Mouse (Mus musculus) lung, embryonic 15.5 days (tissue): Measurements from ENCODE around the gene Smpdl3b. TPM values are rescaled to one million over a fixed set of nuclear protein-coding genes. Genes with fewer than 3 reads are reported as not detected.

Experiments used
- ATAC-seq: fragments of 200-750 bp; cut with Nextera tagmentation; 2 replicates; pipeline ENCODE4 v1.8.0; 2017; ENCODE audit warnings: moderate number of reproducible peaks, borderline replicate concordance; ENCODE audit not compliant: low FRiP score, low TSS enrichment; ENCODE audit errors: extremely low read depth
- H3K27ac ChIP-seq: fragments of 300-500 bp; sonication (generic); 2 replicates; pipeline ENCODE4 v1.5.1; 2015; ENCODE audit warnings: moderate library complexity, mild to moderate bottlenecking, inconsistent platforms
- H3K27me3 ChIP-seq: fragments of 300-500 bp; sonication (generic); 2 replicates; pipeline ENCODE4 v1.6.1; 2015; ENCODE audit warnings: inconsistent platforms
- H3K36me3 ChIP-seq: fragments of 300-500 bp; sonication (generic); 2 replicates; pipeline ENCODE4 v1.6.1; 2015; ENCODE audit warnings: inconsistent platforms
- H3K4me1 ChIP-seq: fragments of 300-500 bp; sonication (generic); 2 replicates; pipeline ENCODE4 v1.6.1; 2015; ENCODE audit warnings: inconsistent platforms
- H3K4me2 ChIP-seq: fragments of 300-500 bp; sonication (generic); 2 replicates; pipeline ENCODE4 v1.6.1; 2015; ENCODE audit warnings: inconsistent platforms, mild to moderate bottlenecking, moderate library complexity
- H3K4me3 ChIP-seq: fragments of 300-500 bp; sonication (generic); 2 replicates; pipeline ENCODE4 v1.5.1; 2015; ENCODE audit warnings: mild to moderate bottlenecking, inconsistent platforms
- H3K9ac ChIP-seq: fragments of 300-500 bp; sonication (generic); 2 replicates; pipeline ENCODE4 v1.6.1; 2015; ENCODE audit warnings: inconsistent platforms
- H3K9me3 ChIP-seq: fragments of 300-500 bp; sonication (generic); 2 replicates; pipeline ENCODE4 v1.6.1; 2016; ENCODE audit warnings: inconsistent platforms
- WGBS: fragments of 180-500 bp; shearing (Covaris S2); methylation state at CpG from one replicate; pipeline ENCODE4 v1.1.7; 2015; 5-methylcytosine and 5-hydroxymethylcytosine counted together
- polyA plus RNA-seq: library from polyadenylated mRNA; unstranded; fragments of >200 nt; fragmentation: Nextera tagmentation; extraction: Ambion mirVana; gene quantifications from 2 replicates; pipeline ENCODE4 v1.2.1, GENCODE M21; 2015

The Smpdl3b gene
- polyA plus RNA-seq, 1 experiment from 2014 or later, result 6.4 TPM

DNA sequence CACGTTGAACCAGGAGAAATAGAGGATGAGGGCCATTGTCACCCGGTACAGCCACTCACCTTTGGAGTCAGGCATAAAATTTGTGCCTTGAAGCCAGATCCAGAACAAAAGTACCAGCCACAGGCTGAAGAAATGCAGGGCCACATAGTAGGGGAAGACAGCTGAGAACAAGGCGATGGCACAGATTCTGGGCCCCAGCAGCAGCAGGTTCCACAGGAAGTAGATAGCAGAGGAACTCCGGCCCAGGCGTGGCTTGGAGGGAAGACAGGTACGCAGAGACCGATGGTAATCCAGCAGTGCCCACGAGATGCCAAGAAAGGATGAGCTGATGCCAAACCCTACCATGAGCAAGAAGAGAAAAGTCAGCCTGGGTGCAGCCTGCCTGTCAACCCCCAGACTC, 28.8 kb downstream of the Smpdl3b start:
- Histone ChIP-seq H3K4me2 (no peak overlapping the region), H3K36me3 (no peaks in the 10 kb centered on the region), H3K4me3 (no peak overlapping the region), H3K9ac (no peak overlapping the region), H3K27ac (no peak overlapping the region), H3K4me1 (peaks cover 7% of the 10 kb centered on the region), H3K27me3 (no peaks in the 10 kb centered on the region), H3K9me3 (no peaks in the 10 kb centered on the region)
- WGBS, result 88% methylated on average over 8 of the region's 8 CpGs
- no peak for ATAC-seq

DNA sequence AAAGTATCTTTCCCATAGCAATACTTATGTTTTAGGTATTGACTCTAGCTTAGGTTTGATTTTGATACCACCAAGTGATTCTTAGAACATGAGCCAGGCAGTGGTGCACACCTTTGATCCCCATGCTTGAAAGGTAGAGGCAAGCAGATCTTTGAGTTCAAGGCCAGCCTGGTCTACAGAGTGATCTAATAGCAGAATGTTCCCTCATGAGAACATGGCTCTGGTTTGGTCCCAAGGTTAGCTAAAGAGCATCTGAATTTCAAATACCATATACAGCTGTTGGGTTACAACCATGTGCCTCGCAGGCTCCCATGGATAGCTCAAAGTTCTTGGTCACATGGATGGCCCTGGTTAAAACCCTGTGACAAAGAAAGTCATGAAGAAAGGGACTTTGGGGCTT, 38.8 kb downstream of the Smpdl3b start:
- Histone ChIP-seq H3K9me3 (no peaks in the 10 kb centered on the region), H3K36me3 (peaks cover 47% of the 10 kb centered on the region), H3K4me2 (no peak overlapping the region), H3K27me3 (no peaks in the 10 kb centered on the region), H3K4me3 (no peak overlapping the region), H3K9ac (no peak overlapping the region), H3K4me1 (no peaks in the 10 kb centered on the region), H3K27ac (no peak overlapping the region)
- WGBS, result 97% methylated on average over 1 of the region's 1 CpGs
- no peak for ATAC-seq

DNA sequence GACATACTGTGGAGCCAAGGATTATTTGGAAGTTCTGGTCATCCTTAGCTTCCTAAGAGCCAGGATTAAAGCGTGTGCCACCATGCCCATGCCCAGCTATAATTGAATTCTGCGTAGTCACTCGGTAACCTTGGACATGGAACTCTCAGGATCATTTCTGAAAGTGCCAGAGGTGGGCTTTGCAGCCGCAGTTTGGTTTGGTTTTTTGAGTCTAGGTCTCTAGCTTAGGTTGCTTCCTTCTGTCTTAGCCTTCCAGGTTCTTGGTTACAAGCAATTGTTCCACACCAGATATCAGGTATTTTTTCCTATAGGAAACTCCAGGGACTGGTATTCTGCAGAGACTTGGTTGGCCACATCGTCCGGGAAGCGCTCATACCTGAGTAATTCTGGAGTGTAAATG, 43.9 kb downstream of the Smpdl3b start:
- Histone ChIP-seq H3K27ac (no peak overlapping the region), H3K36me3 (peaks cover 59% of the 10 kb centered on the region), H3K9ac (no peak overlapping the region), H3K4me1 (no peaks in the 10 kb centered on the region), H3K4me3 (no peak overlapping the region), H3K27me3 (no peaks in the 10 kb centered on the region), H3K4me2 (no peak overlapping the region), H3K9me3 (no peaks in the 10 kb centered on the region)
- 90% methylated on average over 7 of the region's 7 CpGs for WGBS
- no peak for ATAC-seq

DNA sequence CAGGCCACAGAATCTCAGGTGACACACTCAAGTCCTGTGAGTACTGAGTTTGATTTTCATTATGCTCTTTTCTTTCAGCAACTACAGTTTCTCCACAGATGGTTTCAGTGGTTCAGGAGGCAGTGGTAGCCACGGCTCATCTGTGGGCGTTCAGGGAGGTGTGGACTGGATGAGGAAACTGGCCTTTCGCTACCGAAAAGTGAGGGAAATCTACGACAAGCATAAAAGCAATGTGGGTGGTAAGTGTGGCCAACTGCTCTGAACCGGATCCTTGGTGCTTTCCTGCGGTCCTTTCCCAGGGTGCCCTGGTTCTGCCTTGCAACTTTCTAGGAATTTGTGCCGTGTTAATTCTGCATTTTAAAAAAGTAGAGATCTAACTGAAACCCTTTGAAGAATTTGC, 50.2 kb downstream of the Smpdl3b start:
- ATAC-seq, result no peak

DNA sequence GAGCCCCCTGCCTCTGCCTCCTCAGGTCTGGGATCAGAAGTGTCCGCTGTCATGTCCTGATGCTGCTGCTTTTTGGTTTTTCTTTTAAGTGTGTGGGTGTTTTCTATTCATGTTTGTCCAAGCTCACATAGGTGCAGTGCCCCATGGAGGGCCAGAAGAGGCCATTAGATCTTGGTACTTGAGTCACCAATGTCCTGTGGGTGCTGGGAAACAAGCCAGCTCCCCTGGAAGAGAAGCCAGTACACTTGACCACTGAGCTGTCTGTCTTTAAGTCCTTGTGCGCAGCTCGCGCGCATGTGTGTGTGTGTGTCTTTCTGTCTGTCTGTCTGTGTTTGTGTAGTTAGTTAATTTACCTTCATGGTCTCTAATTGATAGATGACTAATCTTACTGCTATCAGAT, 55.0 kb downstream of the Smpdl3b start:
- Histone ChIP-seq H3K9ac (no peak overlapping the region), H3K4me2 (no peak overlapping the region), H3K9me3 (no peaks in the 10 kb centered on the region), H3K4me1 (no peaks in the 10 kb centered on the region), H3K4me3 (no peak overlapping the region), H3K27me3 (no peaks in the 10 kb centered on the region), H3K27ac (no peak overlapping the region), H3K36me3 (peaks cover 82% of the 10 kb centered on the region)
- no peak for ATAC-seq
- 96% methylated on average over 5 of the region's 5 CpGs for WGBS

More for the DNA sequence above, 50.2 kb downstream of the Smpdl3b start:
- H3K9me3 ChIP-seq, result no peaks in the 10 kb centered on the region
- H3K4me3 ChIP-seq, result no peak overlapping the region
- H3K4me2 ChIP-seq, result no peak overlapping the region
- H3K36me3 ChIP-seq, result peaks cover 87% of the 10 kb centered on the region
- no peaks in the 10 kb centered on the region for H3K4me1 ChIP-seq
- no peak overlapping the region for H3K27ac ChIP-seq
- WGBS, result 96% methylated on average over 8 of the region's 8 CpGs
- H3K9ac ChIP-seq, result no peak overlapping the region
- H3K27me3 ChIP-seq, result no peaks in the 10 kb centered on the region

DNA sequence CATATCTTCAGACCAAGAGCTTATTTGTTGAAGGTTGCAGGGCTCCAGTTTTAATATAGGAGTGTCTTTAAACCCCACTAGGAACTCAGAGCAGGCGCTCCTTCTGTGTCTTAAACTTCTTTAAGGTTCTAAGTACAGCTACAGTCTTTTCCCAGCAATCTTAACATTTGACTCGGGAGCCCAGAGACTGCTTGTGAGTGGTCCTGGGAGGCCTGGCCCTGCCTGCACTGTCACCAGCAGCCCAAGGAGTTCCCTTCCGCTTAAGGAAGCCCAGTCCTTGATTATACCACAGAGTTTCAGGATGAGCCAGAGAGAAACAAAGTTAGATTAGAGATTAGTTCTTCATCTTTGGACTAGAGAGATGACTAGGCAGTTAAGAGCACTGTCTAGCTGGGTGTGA, 63.7 kb downstream of the Smpdl3b start:
- H3K9me3 ChIP-seq, result no peaks in the 10 kb centered on the region
- WGBS, result 85% methylated on average over 3 of the region's 3 CpGs
- H3K4me1 ChIP-seq, result no peaks in the 10 kb centered on the region
- no peak overlapping the region for H3K4me3 ChIP-seq
- H3K4me2 ChIP-seq, result no peak overlapping the region
- no peak for ATAC-seq
- no peaks in the 10 kb centered on the region for H3K27me3 ChIP-seq
- no peak overlapping the region for H3K27ac ChIP-seq
- peaks cover 57% of the 10 kb centered on the region for H3K36me3 ChIP-seq
- H3K9ac ChIP-seq, result no peak overlapping the region

DNA sequence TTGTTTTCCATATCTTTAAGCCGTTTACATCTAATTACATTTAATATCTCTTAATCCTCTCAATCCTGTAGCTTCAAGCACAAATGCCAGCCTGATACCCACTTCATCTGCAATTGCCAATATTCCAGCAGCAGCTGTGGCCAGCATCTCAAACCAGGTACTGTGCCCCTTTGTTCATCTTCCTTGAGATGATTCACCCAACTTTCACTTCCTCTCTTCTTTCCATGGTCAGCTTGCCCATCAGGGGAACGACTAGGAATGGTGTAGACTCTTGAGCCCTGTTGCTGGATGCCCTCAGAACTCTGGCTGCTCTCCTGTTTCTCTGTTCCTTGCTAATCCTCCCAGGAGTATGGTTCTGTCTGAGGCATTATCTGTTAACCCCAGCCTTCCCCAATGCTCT, 67.4 kb downstream of the Smpdl3b start:
- Histone ChIP-seq H3K4me1 (no peaks in the 10 kb centered on the region), H3K36me3 (peaks cover 43% of the 10 kb centered on the region), H3K9me3 (no peaks in the 10 kb centered on the region), H3K27me3 (no peaks in the 10 kb centered on the region), H3K4me3 (no peak overlapping the region), H3K27ac (no peak overlapping the region), H3K9ac (no peak overlapping the region), H3K4me2 (no peak overlapping the region)
- 84% methylated on average over 2 of the region's 2 CpGs for WGBS
- no peak for ATAC-seq

Other genes with a start within 250 kb of the Smpdl3b start
- 11.9 and 12.7 TPM in 2 replicates for gene Sesn2, start 246.8 kb downstream of the Smpdl3b start, polyA plus RNA-seq
- 913 and 923 TPM in 2 replicates for gene Atpif1, start 223.6 kb downstream of the Smpdl3b start, polyA plus RNA-seq
- 146 and 157 TPM in 2 replicates for gene Dnajc8, start 221.7 kb downstream of the Smpdl3b start, polyA plus RNA-seq
- 1.1 and 1.2 TPM in 2 replicates for gene Ptafr, start 193.2 kb downstream of the Smpdl3b start, polyA plus RNA-seq
- gene Eya3, start 118.3 kb downstream of the Smpdl3b start, polyA plus RNA-seq, result 30.6 and 31.5 TPM in 2 replicates
- gene Xkr8, start 24.7 kb downstream of the Smpdl3b start, polyA plus RNA-seq, result 5.1 TPM in 2 replicates
- 111 TPM in 2 replicates for gene Rpa2, start 11.1 kb upstream of the Smpdl3b start, polyA plus RNA-seq
- gene Themis2, start 39.1 kb upstream of the Smpdl3b start, polyA plus RNA-seq, result 0.89 and 0.96 TPM in 2 replicates
- 52.9 and 54.5 TPM in 2 replicates for gene Ppp1r8, start 85.9 kb upstream of the Smpdl3b start, polyA plus RNA-seq
- gene Stx12, start 127.3 kb upstream of the Smpdl3b start, polyA plus RNA-seq, result 62.2 and 64.0 TPM in 2 replicates
- gene Fam76a, start 165.3 kb upstream of the Smpdl3b start, polyA plus RNA-seq, result 43.0 and 45.8 TPM in 2 replicates
- 0.69 and 0.74 TPM in 2 replicates for gene Fgr, start 216.8 kb upstream of the Smpdl3b start, polyA plus RNA-seq